Mouse (Mus musculus): ENCODE results near the gene Syndig1l.

DNA sequence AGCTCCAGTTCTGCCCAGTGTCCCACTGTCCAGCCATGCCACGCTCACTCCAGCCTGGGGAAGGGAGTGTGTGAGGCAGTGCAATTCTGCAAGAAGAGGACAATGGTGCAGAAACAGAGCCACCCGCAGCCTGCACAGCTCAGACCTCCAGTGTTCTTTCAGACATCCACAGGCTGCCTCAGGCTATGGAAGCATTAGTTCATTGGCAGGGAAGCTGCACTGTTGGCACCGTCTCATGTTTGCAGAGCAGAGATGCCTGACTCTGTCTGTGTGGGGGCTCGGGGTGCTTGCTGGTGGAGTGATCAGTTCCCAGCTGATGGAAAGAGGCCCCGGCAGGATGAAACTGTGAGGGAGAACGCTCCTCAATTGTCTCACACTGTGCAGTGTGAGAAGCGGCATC lies 4.0 kb upstream of the Syndig1l start:
- TF ChIP-seq POLR2A (IDR thresholded peaks at IDR 0.05; ENCODE audit: insufficient read depth, low read depth, low read length) = no peak
- no peak for TF ChIP-seq CTCF (IDR thresholded peaks at IDR 0.05; ENCODE audit: insufficient read depth, low read depth, low read length)

Measured in olfactory bulb, adult 2 months (tissue).